ENCODE assay signal across 9 mouse cellular contexts in genomic region chr17:73305622-73306021, GRCm38 (mm10).
DNase-seq lines count a peak whose midpoint lies in the region; ATAC-seq and TF ChIP-seq lines count a peak whose summit lies in the region.
"Had no signal": no experiment of that assay in that cellular context is flagged by ENCODE, and none has a peak within 500 bp of the region (broad histone marks: within the 10 kb centered on the region; RNA-seq: fewer than 3 reads in every experiment).

No protein-coding gene starts in this region.

- WGBS in neural tube, embryonic 15.5 days = 56% methylated on average over 9 of the region's 9 CpGs

- H3K9ac ChIP-seq in neural tube, embryonic 15.5 days (replicated peaks) = no peak overlapping the region
- H3K9ac ChIP-seq: liver, embryonic 15.5 days had no signal

- DNase-seq in cerebellum, adult 18-20 months = peak; percentile 27 to 49
- DNase-seq in cerebellum, adult 11 months = no peak
- peak; percentile 80 for DNase-seq in neural tube, embryonic 10.5 days (ENCODE audit: extremely low spot score, low spot score)
- DNase-seq in embryo, embryonic 11.5 days (ENCODE audit: low read depth, low spot score) = peak; percentile 74
- DNase-seq in kidney, adult 9 months = peak; percentile 33
- DNase-seq in lung, postnatal 10 days = peak; percentile 52

- no peaks in the 10 kb centered on the region for H3K27me3 ChIP-seq in neural tube, embryonic 15.5 days (replicated peaks)
- H3K27me3 ChIP-seq in testis, adult 2 months (ENCODE audit: control insufficient read depth, insufficient read depth, low read length) = no peaks in the 10 kb centered on the region

- no peak for TF ChIP-seq POLR2A in testis, adult 2 months (IDR thresholded peaks at IDR 0.05; ENCODE audit: control insufficient read depth, low read depth, low read length)

- peaks cover 17% of the 10 kb centered on the region for H3K4me1 ChIP-seq in neural tube, embryonic 15.5 days
- H3K4me1 ChIP-seq in testis, adult 2 months (ENCODE audit: control insufficient read depth, insufficient read depth, low read length) = peaks cover 8% of the 10 kb centered on the region

- TF ChIP-seq CTCF in testis, adult 2 months (IDR thresholded peaks at IDR 0.05; ENCODE audit: control insufficient read depth, insufficient read depth, insufficient replicate concordance, low read depth, low read length) = peak; percentile 42; the same call in 1 of the 2 replicates

- no peaks in the 10 kb centered on the region for H3K9me3 ChIP-seq in neural tube, embryonic 15.5 days (replicated peaks)
- H3K9me3 ChIP-seq: liver, embryonic 15.5 days had no signal

- no peaks in the 10 kb centered on the region for H3K36me3 ChIP-seq in neural tube, embryonic 15.5 days
- H3K36me3 ChIP-seq in testis, adult 2 months (ENCODE audit: control insufficient read depth, insufficient read depth, low read length) = no peaks in the 10 kb centered on the region
- H3K36me3 ChIP-seq: liver, embryonic 15.5 days had no signal

- H3K4me2 ChIP-seq in neural tube, embryonic 15.5 days = no peak overlapping the region
- H3K4me2 ChIP-seq: liver, embryonic 15.5 days had no signal

- H3K27ac ChIP-seq in neural tube, embryonic 15.5 days (replicated peaks) = no peak overlapping the region
- H3K27ac ChIP-seq in testis, adult 2 months (ENCODE audit: control insufficient read depth, insufficient read depth, low read depth, low read length) = no peak overlapping the region
- H3K27ac ChIP-seq: liver, embryonic 15.5 days had no signal

- no peak for ATAC-seq in neural tube, embryonic 15.5 days (ENCODE audit: low FRiP score)

- H3K4me3 ChIP-seq in neural tube, embryonic 15.5 days (replicated peaks) = no peak overlapping the region
- H3K4me3 ChIP-seq in testis, adult 2 months (ENCODE audit: control insufficient read depth, low read depth, low read length) = no peak overlapping the region; the same call in 1 of the 2 replicates
- H3K4me3 ChIP-seq: liver, embryonic 15.5 days had no signal
